Mouse (Mus musculus) gastrocnemius, adult 2 months (tissue): Measurements from ENCODE around the gene Akain1. TPM values are rescaled to one million over a fixed set of nuclear protein-coding genes. Genes with fewer than 3 reads are reported as not detected.
A peak's percentile ranks its signal among the peaks of the same experiment; 100 is the strongest.

Source experiments
- DNase-seq: peaks from one replicate; pipeline ENCODE4 v3.0.0; 2022
- H3K27ac ChIP-seq: fragments of 200-600 bp; 2 replicates; pipeline ENCODE4 v1.8.1; 2022; ENCODE audit warnings: mild to moderate bottlenecking
- H3K4me3 ChIP-seq: fragments of 200-600 bp; 2 replicates; pipeline ENCODE4 v1.8.1; 2022; ENCODE audit warnings: mild to moderate bottlenecking, moderate library complexity
- CTCF ChIP-seq: fragments of 200-600 bp; IDR thresholded peaks from 2 replicates; pipeline ENCODE4 v1.8.1; 2022; ENCODE audit warnings: antibody characterized with exemption, mild to moderate bottlenecking, moderate library complexity
- intact Hi-C: fragments of 180-260 bp; cut with DNase I; formaldehyde crosslinking; loops from one replicate; pipeline ENCODE4 v1.15.1; 2025
- long read RNA-seq, 2 experiments: library from polyadenylated mRNA; stranded (forward); transcript quantifications; one replicate each; pipeline ENCODE4 v2.0.0; 2021
- total RNA-seq, 2 experiments: library from RNA; stranded (reverse); gene quantifications; 2 replicates each; pipeline ENCODE4 v1.2.3; 2021

Akain1 gene
- total RNA-seq, result not detected
- long read RNA-seq, experiment 1, result 0 reads
- long read RNA-seq, experiment 2, result 0 reads

- no peak within 1 kb of the TSS for H3K27ac ChIP-seq
- TF ChIP-seq CTCF, result no peak
- H3K4me3 ChIP-seq, result peak within 1 kb of the TSS; percentile 62
- intact Hi-C loops, result no loop called here
- peak; percentile 79 for DNase-seq
These were observed at the start of gene Akain1 for GRCm38 (mm10) chr17:69438990-69439491. Akain1 (plus strand) TSS chr17:69439326.

- peak; percentile 55 for DNase-seq
- peak; percentile 42 for TF ChIP-seq CTCF
- H3K27ac ChIP-seq, result peak overlapping the region; percentile 72
- H3K4me3 ChIP-seq, result peak overlapping the region; percentile 64
- intact Hi-C loops, result no loop called here
These were observed 42.7 kb upstream of the Akain1 start for GRCm38 (mm10) chr17:69396147-69397033.

- TF ChIP-seq CTCF, result no peak
- Histone ChIP-seq H3K4me3 (peak overlapping the region; percentile 64), H3K27ac (peak overlapping the region; percentile 32; the same call in 1 of the 2 replicates)
- no peak for DNase-seq
- intact Hi-C loops, result no loop called here
These were observed 42.0 kb upstream of the Akain1 start for GRCm38 (mm10) chr17:69397163-69397562.

- no peak for DNase-seq
- no peak for TF ChIP-seq CTCF
- H3K4me3 ChIP-seq, result no peak overlapping the region
- intact Hi-C loops, result no loop called here
- no peak overlapping the region for H3K27ac ChIP-seq
These were observed 41.0 kb upstream of the Akain1 start for GRCm38 (mm10) chr17:69398092-69398491.

GRCm38 (mm10) chr17:69401146-69401545, 38.0 kb upstream of the Akain1 start:
- intact Hi-C loops, result no loop called here

GRCm38 (mm10) chr17:69416163-69416562, 23.0 kb upstream of the Akain1 start:
- no peak for DNase-seq
- Histone ChIP-seq H3K27ac (peak overlapping the region; percentile 100), H3K4me3 (peak overlapping the region; percentile 96)
- no peak for TF ChIP-seq CTCF
- intact Hi-C loops, result loop anchor here (2.0 kb wide), 1 partner anchor 33 kb away; the partner anchor contains the start of gene Zbtb14

More at GRCm38 (mm10) chr17:69401146-69401545, 38.0 kb upstream of the Akain1 start:
- H3K4me3 ChIP-seq, result no peak overlapping the region
- DNase-seq, result no peak
- H3K27ac ChIP-seq, result no peak overlapping the region
- no peak; the same call in 1 of the 2 replicates for TF ChIP-seq CTCF

GRCm38 (mm10) chr17:69416920-69417661, 22.0 kb upstream of the Akain1 start:
- H3K4me3 ChIP-seq, result peak overlapping the region; percentile 96
- no peak for TF ChIP-seq CTCF
- DNase-seq, result peak; percentile 98
- peak overlapping the region; percentile 100 for H3K27ac ChIP-seq
- intact Hi-C loops, result loop anchor here (2.0 kb wide), 1 partner anchor 34 kb away; the partner anchor contains the start of gene Zbtb14

- H3K4me3 ChIP-seq, result peak overlapping the region; percentile 96
- peak overlapping the region; percentile 100 for H3K27ac ChIP-seq
- intact Hi-C loops, result loop anchor here (2.0 kb wide), 1 partner anchor 35 kb away; the partner anchor contains the start of gene Zbtb14
- DNase-seq, result no peak
- TF ChIP-seq CTCF, result no peak
These were observed 21.3 kb upstream of the Akain1 start for GRCm38 (mm10) chr17:69417724-69418373.

GRCm38 (mm10) chr17:69421592-69421991, 17.5 kb upstream of the Akain1 start:
- TF ChIP-seq CTCF, result no peak
- Histone ChIP-seq H3K27ac (no peak overlapping the region), H3K4me3 (no peak overlapping the region)
- intact Hi-C loops, result no loop called here
- DNase-seq, result no peak

GRCm38 (mm10) chr17:69437836-69438235, 1.3 kb upstream of the Akain1 start:
- Histone ChIP-seq H3K27ac (no peak overlapping the region), H3K4me3 (no peak overlapping the region)
- no peak for DNase-seq
- TF ChIP-seq CTCF, result no peak
- intact Hi-C loops, result no loop called here

GRCm38 (mm10) chr17:69438486-69438885, 640 bp upstream of the Akain1 start:
- no peak for DNase-seq
- TF ChIP-seq CTCF, result no peak
- intact Hi-C loops, result no loop called here
- H3K27ac ChIP-seq, result no peak overlapping the region
- no peak overlapping the region for H3K4me3 ChIP-seq
